Mouse (Mus musculus): Measurements from ENCODE around the gene Alkbh2. TPM values are rescaled to one million over a fixed set of nuclear protein-coding genes. Genes with fewer than 3 reads are reported as not detected.

The Alkbh2 gene
- polyA plus RNA-seq (2015; fragmentation: Nextera tagmentation; extraction: Ambion mirVana), result 3.9 TPM in 2 replicates

DNA sequence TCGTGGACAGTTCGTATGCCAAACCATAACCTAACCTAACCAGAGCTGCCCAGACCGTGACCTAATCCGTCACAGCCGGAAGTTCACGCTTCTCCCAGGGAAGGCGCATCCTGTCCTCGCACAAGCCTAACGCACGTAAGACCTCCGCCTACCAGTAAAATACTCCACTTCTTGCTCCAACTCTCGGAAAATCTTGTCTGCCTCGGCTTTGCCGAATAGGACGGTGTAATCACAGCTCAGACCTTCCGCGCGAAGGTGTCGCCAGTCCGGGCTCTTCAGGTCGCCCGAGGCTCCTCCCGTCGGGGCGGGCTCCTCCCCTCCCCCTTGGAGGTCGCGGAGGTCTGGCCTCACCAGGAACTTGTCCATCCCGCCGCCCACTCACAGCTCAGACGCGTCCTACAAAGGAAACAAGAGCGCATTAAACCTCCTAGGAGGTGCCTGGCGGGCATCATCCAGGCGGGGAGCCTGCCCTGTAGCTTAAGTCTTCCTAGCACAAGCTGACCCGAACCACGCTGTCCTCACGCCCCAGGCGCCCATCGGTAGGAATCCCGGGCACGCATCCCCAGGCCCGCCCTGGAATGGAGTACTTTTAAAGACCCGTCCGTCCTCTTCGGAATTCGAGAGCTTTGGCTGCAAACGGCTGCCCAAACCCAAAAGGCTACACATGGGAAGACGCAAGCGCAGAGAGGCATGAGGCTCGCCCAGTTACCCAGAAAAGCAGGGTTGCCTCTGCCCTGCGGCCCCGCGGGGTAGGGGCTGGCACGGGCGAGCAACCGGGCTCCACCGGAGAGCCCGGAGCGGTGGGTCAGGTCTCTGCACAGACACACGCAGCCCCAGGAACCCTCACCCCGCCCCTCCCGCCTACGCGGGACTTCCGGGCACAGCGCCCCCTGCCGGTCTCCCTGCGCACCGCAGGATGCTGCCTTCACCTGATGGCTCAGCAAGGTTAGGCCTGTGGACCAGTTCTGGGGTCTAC is at the start of gene Alkbh2:
Alkbh2 (minus strand) TSS at position 845 of the 976 bp plus-strand sequence.

DNA sequence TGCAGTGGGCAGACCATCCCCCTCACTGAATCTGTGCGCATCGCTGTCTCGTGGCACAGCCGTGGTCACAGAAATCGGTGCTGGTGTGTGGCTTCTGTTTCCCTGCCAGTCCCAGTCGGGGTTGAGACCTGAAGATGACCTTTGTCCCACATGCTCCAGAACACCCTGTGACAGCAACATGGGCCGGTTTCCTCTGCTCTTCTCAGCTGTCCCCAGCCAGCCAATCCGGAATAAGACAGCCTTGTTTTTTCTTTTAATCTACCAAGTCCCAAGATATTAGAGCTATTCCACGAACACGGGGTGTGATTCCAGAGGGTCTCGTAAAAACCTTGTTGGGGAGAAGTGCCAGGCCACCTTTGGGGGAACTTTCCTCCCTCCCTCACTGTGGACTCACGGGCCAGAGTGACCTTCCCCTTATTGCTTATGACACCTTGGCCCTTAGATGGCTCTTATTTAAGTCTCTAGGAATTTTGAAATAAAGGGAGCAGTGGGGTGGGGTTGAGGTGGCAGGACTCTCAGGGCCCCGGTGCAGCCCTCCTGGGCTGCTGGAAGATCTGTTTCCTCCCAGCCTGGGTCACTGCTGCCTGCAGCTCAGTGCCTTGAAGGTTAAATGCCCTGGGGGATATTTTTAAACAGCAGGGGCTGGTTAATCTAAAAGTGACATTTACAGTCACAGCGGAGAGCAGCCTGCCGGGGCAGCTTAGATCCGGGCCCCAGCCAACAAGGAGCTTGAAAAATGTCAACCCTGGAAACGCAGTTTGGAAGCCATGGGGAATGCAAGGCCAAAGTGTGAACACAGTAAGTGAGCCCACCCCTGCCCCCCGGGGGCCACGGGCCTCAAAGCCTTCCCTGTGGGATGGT is 18.2 kb upstream of the Alkbh2 start, which contains the start of gene Acacb:
Acacb (plus strand) TSS at position 508 of the 861 bp plus-strand sequence.

GRCm38 (mm10) chr5:114130211-114130605 is 2.2 kb upstream of the Alkbh2 start, which contains the start of gene Ung:
Gene Ung, plus strand, starts transcription at chr5:114130386.

GRCm38 (mm10) chr5:114091057-114091807 is 36.8 kb downstream of the Alkbh2 start, which contains the start of gene Svop:
Gene Svop, minus strand, starts transcription at chr5:114091570.

Other genes with a start within 250 kb of the Alkbh2 start
- 31.3 and 38.3 TPM in 2 replicates for gene Coro1c, start 219.5 kb downstream of the Alkbh2 start, polyA plus RNA-seq (2015; fragmentation: Nextera tagmentation; extraction: Ambion mirVana)
- 5.6 and 6.1 TPM in 2 replicates for gene Ssh1, start 134.3 kb downstream of the Alkbh2 start, polyA plus RNA-seq (2015; fragmentation: Nextera tagmentation; extraction: Ambion mirVana)
- not detected in 2 replicates for gene Dao, start 124.5 kb downstream of the Alkbh2 start, polyA plus RNA-seq (2015; fragmentation: Nextera tagmentation; extraction: Ambion mirVana)
- 5.4 and 5.5 TPM in 2 replicates for gene Usp30, start 62.8 kb downstream of the Alkbh2 start, polyA plus RNA-seq (2015; fragmentation: Nextera tagmentation; extraction: Ambion mirVana)
- not detected in 2 replicates for gene Svop, start 36.6 kb downstream of the Alkbh2 start, polyA plus RNA-seq (2015; fragmentation: Nextera tagmentation; extraction: Ambion mirVana)
- gene Ung, start 2.2 kb upstream of the Alkbh2 start, polyA plus RNA-seq (2015; fragmentation: Nextera tagmentation; extraction: Ambion mirVana), result 9.8 and 11.2 TPM in 2 replicates
- 9.2 and 12.0 TPM in 2 replicates for gene Acacb, start 18.3 kb upstream of the Alkbh2 start, polyA plus RNA-seq (2015; fragmentation: Nextera tagmentation; extraction: Ambion mirVana)
- gene Foxn4, start 145.6 kb upstream of the Alkbh2 start, polyA plus RNA-seq (2015; fragmentation: Nextera tagmentation; extraction: Ambion mirVana), result not detected in 2 replicates
- gene Myo1h, start 160.9 kb upstream of the Alkbh2 start, polyA plus RNA-seq (2015; fragmentation: Nextera tagmentation; extraction: Ambion mirVana), result 1.5 and 1.6 TPM in 2 replicates

Measured in skeletal muscle tissue, postnatal 0 days (tissue).